ENCODE assay signal across 11 mouse cellular contexts in genomic region chr5:139892326-139892994, GRCm38 (mm10). TPM values are rescaled to one million over a fixed set of nuclear protein-coding genes. Genes with fewer than 3 reads are reported as not detected.
DNase-seq lines count a peak whose midpoint lies in the region; ATAC-seq lines count a peak whose summit lies in the region.
"Had no signal": no experiment of that assay in that cellular context is flagged by ENCODE, and none has a peak within 500 bp of the region (broad histone marks: within the 10 kb centered on the region; RNA-seq: fewer than 3 reads in every experiment).

No protein-coding gene starts in this region.

- 31% methylated on average over 5 of the region's 5 CpGs for WGBS in kidney, embryonic 15.5 days
- 29% methylated on average over 5 of the region's 5 CpGs for WGBS in hindbrain, embryonic 10.5 days
- 27% methylated on average over 5 of the region's 5 CpGs for whole genome bisulfite sequencing in limb, embryonic 10.5 days
- 17% methylated on average over 5 of the region's 5 CpGs for WGBS in neural tube, embryonic 14.5 days
- 41% methylated on average over 5 of the region's 5 CpGs for WGBS in heart, embryonic 12.5 days

- peak; percentile 85 for DNase-seq in kidney, adult 11 months
- peak; percentile 56 for DNase-seq in hindbrain, embryonic 10.5 days (ENCODE audit: low spot score)
- no peak for DNase-seq in limb, embryonic 10.5 days (ENCODE audit: low spot score)
- DNase-seq in Muller cell, postnatal 12 days (ENCODE audit: inconsistent ontology term): no peak

- H3K4me1 ChIP-seq in kidney, embryonic 15.5 days: peaks cover 15% of the 10 kb centered on the region; the same call in 1 of the 2 replicates
- H3K4me1 ChIP-seq in hindbrain, embryonic 10.5 days (replicated peaks): peaks cover 72% of the 10 kb centered on the region
- peaks cover 41% of the 10 kb centered on the region for H3K4me1 ChIP-seq in limb, embryonic 10.5 days
- peaks cover 13% of the 10 kb centered on the region; the same call in 1 of the 2 replicates for H3K4me1 ChIP-seq in neural tube, embryonic 14.5 days (ENCODE audit: control insufficient read depth, insufficient read depth, low read length)
- H3K4me1 ChIP-seq in heart, embryonic 12.5 days (replicated peaks): no peaks in the 10 kb centered on the region

- no peak overlapping the region for H3K4me3 ChIP-seq in kidney, embryonic 15.5 days (replicated peaks)
- H3K4me3 ChIP-seq in hindbrain, embryonic 10.5 days: no peak overlapping the region
- no peak overlapping the region for H3K4me3 ChIP-seq in limb, embryonic 10.5 days
- H3K4me3 ChIP-seq in neural tube, embryonic 14.5 days (ENCODE audit: low read depth, low read length): no peak overlapping the region
- no peak overlapping the region for H3K4me3 ChIP-seq in heart, embryonic 12.5 days

- no peaks in the 10 kb centered on the region for H3K9me3 ChIP-seq in kidney, embryonic 15.5 days (replicated peaks)
- H3K9me3 ChIP-seq in hindbrain, embryonic 10.5 days: no peaks in the 10 kb centered on the region
- no peaks in the 10 kb centered on the region for H3K9me3 ChIP-seq in limb, embryonic 10.5 days (replicated peaks)
- H3K9me3 ChIP-seq in neural tube, embryonic 14.5 days (ENCODE audit: control insufficient read depth, low read length): no peaks in the 10 kb centered on the region
- no peaks in the 10 kb centered on the region for H3K9me3 ChIP-seq in heart, embryonic 12.5 days (replicated peaks)

- H3K4me2 ChIP-seq in kidney, embryonic 15.5 days: no peak overlapping the region
- H3K4me2 ChIP-seq in neural tube, embryonic 14.5 days (ENCODE audit: low read depth, low read length): no peak overlapping the region
- no peak overlapping the region for H3K4me2 ChIP-seq in heart, embryonic 12.5 days

- H3K9ac ChIP-seq in kidney, embryonic 15.5 days: no peak overlapping the region
- H3K9ac ChIP-seq in neural tube, embryonic 14.5 days (replicated peaks; ENCODE audit: low read depth, low read length): no peak overlapping the region
- no peak overlapping the region for H3K9ac ChIP-seq in heart, embryonic 12.5 days

- no peaks in the 10 kb centered on the region for H3K36me3 ChIP-seq in kidney, embryonic 15.5 days
- no peaks in the 10 kb centered on the region for H3K36me3 ChIP-seq in hindbrain, embryonic 10.5 days
- H3K36me3 ChIP-seq in limb, embryonic 10.5 days: no peaks in the 10 kb centered on the region
- H3K36me3 ChIP-seq in neural tube, embryonic 14.5 days (ENCODE audit: control insufficient read depth, insufficient read depth, low read length): no peaks in the 10 kb centered on the region
- H3K36me3 ChIP-seq in heart, embryonic 12.5 days: no peaks in the 10 kb centered on the region

- H3K27me3 ChIP-seq in kidney, embryonic 15.5 days: peaks cover 69% of the 10 kb centered on the region
- peaks cover 16% of the 10 kb centered on the region for H3K27me3 ChIP-seq in hindbrain, embryonic 10.5 days (ENCODE audit: insufficient read depth, poor library complexity, severe bottlenecking)
- H3K27me3 ChIP-seq in limb, embryonic 10.5 days (ENCODE audit: low read depth, poor library complexity, severe bottlenecking): peaks cover 18% of the 10 kb centered on the region; the same call in 1 of the 2 replicates
- H3K27me3 ChIP-seq in neural tube, embryonic 14.5 days (ENCODE audit: control insufficient read depth, insufficient read depth, low read length): no peaks in the 10 kb centered on the region
- H3K27me3 ChIP-seq in heart, embryonic 12.5 days (replicated peaks): peaks cover 58% of the 10 kb centered on the region

- no peak for ATAC-seq in kidney, embryonic 15.5 days (replicated peaks; ENCODE audit: low FRiP score)
- ATAC-seq in neural tube, embryonic 14.5 days (ENCODE audit: low read depth): peak; percentile 48
- ATAC-seq in megakaryocyte, adult 5-6 weeks (ENCODE audit: poor library complexity, severe bottlenecking): no peak
- no peak for ATAC-seq in heart, embryonic 12.5 days (ENCODE audit: insufficient number of reproducible peaks, low FRiP score)

- H3K27ac ChIP-seq in kidney, embryonic 15.5 days: no peak overlapping the region
- H3K27ac ChIP-seq in hindbrain, embryonic 10.5 days: peak overlapping the region; percentile 85
- H3K27ac ChIP-seq in limb, embryonic 10.5 days: peak overlapping the region; percentile 31; the same call in 1 of the 2 replicates
- 0 out of 2 replicates have a peak overlapping the region, but pooled peaks have one; percentile 28 for H3K27ac ChIP-seq in neural tube, embryonic 14.5 days (ENCODE audit: low read depth, low read length)
- no peak overlapping the region for H3K27ac ChIP-seq in heart, embryonic 12.5 days (ENCODE audit: poor library complexity, severe bottlenecking)

RNA-seq across cellular contexts. Expression of gene Elfn1, which starts 15.3 kb away (rescaled TPM):
- polyA plus RNA-seq in kidney, embryonic 15.5 days (2015; fragmentation: Nextera tagmentation; extraction: Ambion mirVana): 0.26 and 0.41 TPM in 2 replicates
- 0.31 and 2.6 TPM in 2 replicates for polyA plus RNA-seq in hindbrain, embryonic 10.5 days (2016; fragmentation: Nextera tagmentation; extraction: Ambion mirVana)
- 0.10 and 0.18 TPM in 2 replicates for polyA plus RNA-seq in limb, embryonic 10.5 days (2016; fragmentation: Nextera tagmentation; extraction: Ambion mirVana)
- polyA plus RNA-seq in neural tube, embryonic 14.5 days (2014; fragmentation: Nextera tagmentation; extraction: Ambion mirVana): 4.7 and 5.1 TPM in 2 replicates
- not detected in 2 replicates for total RNA-seq in megakaryocyte, adult 5-6 weeks (2015)
- total RNA-seq in megakaryocyte, adult 5-6 weeks (2017): not detected in 2 replicates
- polyA plus RNA-seq in heart, embryonic 12.5 days (2016; fragmentation: Nextera tagmentation; extraction: Ambion mirVana): 0.05 and 0.22 TPM in 2 replicates
- total RNA-seq: gastrocnemius, adult 18-20 months; liver, adult 2 months; monocyte, adult 5-6 weeks had no signal

Comparison
In these comparisons a context has a peak if more than half of its experiments do, and no peak if none do; other contexts are left out.
1. DNase-seq: peak in kidney, adult 11 months (single experiment) and hindbrain, embryonic 10.5 days (single experiment); none in limb, embryonic 10.5 days (single experiment) and Muller cell, postnatal 12 days (single experiment).
2. H3K27ac ChIP-seq: peak in hindbrain, embryonic 10.5 days (single experiment), limb, embryonic 10.5 days (single experiment) and neural tube, embryonic 14.5 days (single experiment); none in kidney, embryonic 15.5 days (single experiment) and heart, embryonic 12.5 days (single experiment).